Mouse (Mus musculus): ENCODE data around the gene Lrrc8e.

Lrrc8e gene

GRCm38 (mm10) chr8:4258233-4258632 is 31.6 kb downstream of the Lrrc8e start:
- DNase-seq, result peak; percentile 83

GRCm38 (mm10) chr8:4258678-4259077 is 32.1 kb downstream of the Lrrc8e start:
- no peak for DNase-seq

- peak; percentile 95 for DNase-seq
These were observed 32.6 kb downstream of the Lrrc8e start, which contains the start of gene Ctxn1 for GRCm38 (mm10) chr8:4259125-4259804. Ctxn1 (minus strand) TSS chr8:4259274.

- DNase-seq, result no peak
These were observed 33.2 kb downstream of the Lrrc8e start for GRCm38 (mm10) chr8:4259805-4260170.

- no peak for DNase-seq
These were observed 36.6 kb downstream of the Lrrc8e start for GRCm38 (mm10) chr8:4263105-4263791.

GRCm38 (mm10) chr8:4265160-4265914 is 38.7 kb downstream of the Lrrc8e start:
- DNase-seq, result no peak

GRCm38 (mm10) chr8:4267627-4268026 is 41.0 kb downstream of the Lrrc8e start:
- no peak for DNase-seq

GRCm38 (mm10) chr8:4269609-4270008 is 43.0 kb downstream of the Lrrc8e start:
- DNase-seq, result no peak

GRCm38 (mm10) chr8:4275275-4276110 is 48.9 kb downstream of the Lrrc8e start, which contains the start of gene Timm44:
Timm44 (minus strand) TSS chr8:4275913.
- peak; percentile 97 for DNase-seq

- DNase-seq, result no peak
These were observed 49.5 kb downstream of the Lrrc8e start for GRCm38 (mm10) chr8:4276111-4276465.

Data from layer of hippocampus, adult 9-11 months (tissue).